Mouse (Mus musculus): ENCODE data around the gene St6galnac6.

St6galnac6 gene

GRCm38 (mm10) chr2:32640550-32641051 lies 41.1 kb downstream of the St6galnac6 start:
- no peak for DNase-seq

GRCm38 (mm10) chr2:32641810-32642209 lies 42.3 kb downstream of the St6galnac6 start:
- no peak for DNase-seq

GRCm38 (mm10) chr2:32642813-32643212 lies 43.3 kb downstream of the St6galnac6 start:
- peak; percentile 74 to 76 for DNase-seq

- DNase-seq: no peak
Observed at GRCm38 (mm10) chr2:32644083-32644482, 44.6 kb downstream of the St6galnac6 start.

- no peak for DNase-seq
Observed at GRCm38 (mm10) chr2:32644799-32645475, 45.4 kb downstream of the St6galnac6 start.

GRCm38 (mm10) chr2:32645647-32646046 lies 46.1 kb downstream of the St6galnac6 start:
- no peak for DNase-seq

GRCm38 (mm10) chr2:32646379-32647056 lies 47.0 kb downstream of the St6galnac6 start, which contains the start of gene Eng:
Gene Eng, plus strand, starts transcription at chr2:32646595.
- DNase-seq: peak; percentile 89 to 90

- no peak for DNase-seq
Observed at GRCm38 (mm10) chr2:32647366-32647765, 47.9 kb downstream of the St6galnac6 start.

GRCm38 (mm10) chr2:32653764-32654163 lies 54.3 kb downstream of the St6galnac6 start:
- DNase-seq: peak; percentile 43 to 44

GRCm38 (mm10) chr2:32654743-32655393 lies 55.4 kb downstream of the St6galnac6 start:
- DNase-seq: peak; percentile 50 to 58

GRCm38 (mm10) chr2:32655394-32655744 lies 55.9 kb downstream of the St6galnac6 start:
- no peak for DNase-seq

- DNase-seq: peak; percentile 84 to 88
Observed at GRCm38 (mm10) chr2:32655826-32656225, 56.3 kb downstream of the St6galnac6 start.

- DNase-seq: no peak
Observed at GRCm38 (mm10) chr2:32658873-32659272, 59.4 kb downstream of the St6galnac6 start.

- DNase-seq: peak; percentile 80 to 91
Observed at GRCm38 (mm10) chr2:32661509-32662107, 62.1 kb downstream of the St6galnac6 start.

GRCm38 (mm10) chr2:32662291-32662690 lies 62.8 kb downstream of the St6galnac6 start:
- no peak for DNase-seq

GRCm38 (mm10) chr2:32665345-32665744 lies 65.8 kb downstream of the St6galnac6 start:
- no peak for DNase-seq

GRCm38 (mm10) chr2:32665853-32666252 lies 66.3 kb downstream of the St6galnac6 start:
- no peak for DNase-seq

GRCm38 (mm10) chr2:32667775-32668174 lies 68.3 kb downstream of the St6galnac6 start:
- DNase-seq: peak in 1 of 2 experiments; percentile 42

GRCm38 (mm10) chr2:32668176-32668575 lies 68.7 kb downstream of the St6galnac6 start:
- no peak for DNase-seq

GRCm38 (mm10) chr2:32669876-32670275 lies 70.4 kb downstream of the St6galnac6 start:
- DNase-seq: no peak

Data from kidney, postnatal 36 days (tissue).